Mouse (Mus musculus): ENCODE data around the gene Cdh23. TPM values are rescaled to one million over a fixed set of nuclear protein-coding genes. Genes with fewer than 3 reads are reported as not detected.
"Not testable (repeated sequence)": the region's sequence is repeated elsewhere in the genome, so short reads cannot be mapped to it uniquely, and the experiment has no call there.

The Cdh23 gene
- polyA plus RNA-seq, 1 experiment from 2014 or later, result 7.8 TPM

DNA sequence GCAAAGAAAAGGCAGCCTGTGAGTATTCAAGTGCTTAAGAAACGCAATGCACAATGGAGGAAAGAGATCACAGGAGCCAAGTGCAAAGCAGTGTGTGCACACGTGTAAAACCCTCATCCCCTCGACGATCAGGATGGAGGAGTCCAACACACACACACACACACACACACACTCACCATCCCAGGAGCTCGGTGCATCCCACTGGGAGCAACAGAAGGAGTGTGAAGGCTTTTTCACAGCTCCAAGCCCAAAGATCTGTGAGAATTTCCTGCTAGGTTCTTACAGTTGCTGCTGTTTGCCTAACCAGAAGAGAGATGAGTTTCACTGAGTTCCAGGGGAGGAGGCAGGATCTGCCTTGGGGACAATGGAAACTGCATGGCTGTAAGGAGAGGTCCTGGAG lies 35.5 kb upstream of the Cdh23 start:
- H3K36me3 ChIP-seq (replicated peaks), result no peaks in the 10 kb centered on the region
- no peak overlapping the region for H3K9ac ChIP-seq
- peaks cover 24% of the 10 kb centered on the region for H3K4me1 ChIP-seq
- no peaks in the 10 kb centered on the region for H3K9me3 ChIP-seq
- no peak overlapping the region for H3K4me3 ChIP-seq
- peak overlapping the region; percentile 44 for H3K27ac ChIP-seq
- no peaks in the 10 kb centered on the region; the same call in 1 of the 2 replicates for H3K27me3 ChIP-seq (replicated peaks)
- ATAC-seq (replicated peaks), result 0 out of 2 replicates have a peak, but pooled peaks have one; percentile 25
- no peak overlapping the region for H3K4me2 ChIP-seq
- 5% methylated on average over 5 of the region's 5 CpGs for WGBS

GRCm38 (mm10) chr10:60727301-60727700 lies 31.0 kb upstream of the Cdh23 start:
- Histone ChIP-seq H3K27ac (no peak overlapping the region), H3K9me3 (no peaks in the 10 kb centered on the region), H3K4me2 (no peak overlapping the region), H3K9ac (no peak overlapping the region), H3K4me3 (no peak overlapping the region), H3K4me1 (peaks cover 20% of the 10 kb centered on the region), H3K27me3 (replicated peaks) (no peaks in the 10 kb centered on the region; the same call in 1 of the 2 replicates), H3K36me3 (replicated peaks) (no peaks in the 10 kb centered on the region; the same call in 1 of the 2 replicates)
- ATAC-seq (replicated peaks), result no peak
- 30% methylated on average over 5 of the region's 5 CpGs for WGBS

DNA sequence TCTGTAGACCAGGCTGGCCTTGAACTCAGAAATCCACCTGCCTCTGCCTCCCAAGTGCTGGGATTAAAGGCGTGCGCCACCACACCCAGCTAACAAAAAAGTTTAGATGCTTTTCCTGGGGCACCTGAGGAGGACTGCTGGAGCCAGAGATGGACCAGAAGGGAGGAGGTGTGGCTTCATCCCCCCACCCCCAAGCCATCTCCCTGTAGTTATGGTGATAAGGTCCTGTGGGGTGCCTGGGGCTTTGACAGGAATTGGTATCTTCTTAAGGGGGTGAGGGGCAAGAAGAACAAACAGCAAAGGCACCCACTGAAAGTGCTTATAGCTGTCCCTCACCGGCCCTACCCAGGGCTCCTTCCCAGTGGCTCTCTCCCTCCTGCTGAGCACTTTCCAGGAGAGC lies 30.6 kb upstream of the Cdh23 start:
- Histone ChIP-seq H3K27me3 (replicated peaks) (no peaks in the 10 kb centered on the region; the same call in 1 of the 2 replicates), H3K4me2 (no peak overlapping the region), H3K4me3 (no peak overlapping the region), H3K4me1 (peaks cover 16% of the 10 kb centered on the region), H3K9ac (no peak overlapping the region), H3K9me3 (no peaks in the 10 kb centered on the region), H3K36me3 (replicated peaks) (no peaks in the 10 kb centered on the region; the same call in 1 of the 2 replicates), H3K27ac (no peak overlapping the region)
- 74% methylated on average over 3 of the region's 3 CpGs for WGBS
- ATAC-seq (replicated peaks), result no peak

DNA sequence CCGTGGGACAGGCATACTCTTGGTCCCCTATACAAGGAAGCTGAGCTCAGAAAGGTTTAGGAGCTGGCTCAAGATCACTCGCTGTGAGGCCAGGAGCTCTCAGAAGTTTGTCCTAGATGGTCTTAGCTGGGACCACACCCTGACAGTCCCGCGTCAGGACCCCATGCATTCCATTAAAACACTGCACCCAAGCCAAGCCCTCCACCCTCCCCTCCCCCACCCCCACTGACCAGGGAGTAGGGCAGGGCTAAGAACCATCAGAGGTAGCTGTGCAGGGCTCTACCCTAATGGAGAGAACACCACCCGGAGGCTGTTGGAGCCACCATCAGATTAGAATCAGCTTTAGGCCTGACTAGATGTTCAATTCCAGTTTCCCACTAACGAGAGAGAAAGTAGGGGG lies 28.2 kb upstream of the Cdh23 start:
- peaks cover 10% of the 10 kb centered on the region; the same call in 1 of the 2 replicates for H3K4me1 ChIP-seq
- 82% methylated on average over 6 of the region's 6 CpGs for WGBS
- H3K9me3 ChIP-seq, result no peaks in the 10 kb centered on the region
- no peak overlapping the region for H3K4me2 ChIP-seq
- ATAC-seq (replicated peaks), result no peak
- no peak overlapping the region for H3K27ac ChIP-seq
- H3K9ac ChIP-seq, result no peak overlapping the region
- no peaks in the 10 kb centered on the region; the same call in 1 of the 2 replicates for H3K36me3 ChIP-seq (replicated peaks)
- H3K27me3 ChIP-seq (replicated peaks), result no peaks in the 10 kb centered on the region; the same call in 1 of the 2 replicates
- no peak overlapping the region for H3K4me3 ChIP-seq

DNA sequence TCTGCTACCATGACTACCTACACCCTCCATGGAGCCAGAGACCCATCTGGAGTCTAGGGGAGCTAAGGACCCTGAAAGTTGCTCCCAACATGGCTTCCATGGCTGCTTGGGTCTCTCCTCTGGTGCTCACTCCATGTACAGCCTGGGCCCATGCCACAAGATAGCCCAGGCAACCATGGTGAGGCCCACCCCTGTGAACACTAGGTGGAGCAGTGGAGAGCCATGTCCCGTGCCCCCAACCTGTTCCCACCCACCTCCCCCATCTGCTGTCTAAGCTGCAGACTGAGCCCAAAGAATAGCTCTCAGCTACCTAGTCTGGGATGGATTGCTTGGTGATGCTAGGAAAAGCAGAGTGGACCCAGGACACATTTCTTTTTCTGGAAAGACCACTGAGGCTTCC lies 27.1 kb upstream of the Cdh23 start:
- Histone ChIP-seq H3K4me1 (peaks cover 10% of the 10 kb centered on the region; the same call in 1 of the 2 replicates), H3K36me3 (replicated peaks) (no peaks in the 10 kb centered on the region; the same call in 1 of the 2 replicates), H3K9ac (no peak overlapping the region), H3K27me3 (replicated peaks) (no peaks in the 10 kb centered on the region), H3K9me3 (no peaks in the 10 kb centered on the region), H3K4me3 (no peak overlapping the region), H3K27ac (no peak overlapping the region), H3K4me2 (no peak overlapping the region)
- no peak for ATAC-seq (replicated peaks)
- WGBS, result 62% methylated on average over 1 of the region's 1 CpGs

- H3K4me3 ChIP-seq, result no peak overlapping the region
- 18% methylated on average over 12 of the region's 12 CpGs for WGBS
- 0 out of 2 replicates have a peak, but pooled peaks have one; percentile 12 for ATAC-seq (replicated peaks)
- no peaks in the 10 kb centered on the region for H3K27me3 ChIP-seq (replicated peaks)
- no peak overlapping the region for H3K9ac ChIP-seq
- no peak overlapping the region for H3K4me2 ChIP-seq
- no peaks in the 10 kb centered on the region for H3K9me3 ChIP-seq
- no peaks in the 10 kb centered on the region for H3K4me1 ChIP-seq
- no peak overlapping the region for H3K27ac ChIP-seq
- H3K36me3 ChIP-seq (replicated peaks), result no peaks in the 10 kb centered on the region; the same call in 1 of the 2 replicates
Measured at GRCm38 (mm10) chr10:60721640-60722039, 25.4 kb upstream of the Cdh23 start.

- ATAC-seq (replicated peaks), result no peak
- no peaks in the 10 kb centered on the region for H3K9me3 ChIP-seq
- no peak overlapping the region for H3K9ac ChIP-seq
- H3K36me3 ChIP-seq (replicated peaks), result peaks cover 5% of the 10 kb centered on the region; the same call in 1 of the 2 replicates
- no peak overlapping the region for H3K27ac ChIP-seq
- WGBS, result 83% methylated on average over 5 of the region's 5 CpGs
- no peak overlapping the region for H3K4me2 ChIP-seq
- H3K4me1 ChIP-seq, result no peaks in the 10 kb centered on the region
- H3K4me3 ChIP-seq, result no peak overlapping the region
- no peaks in the 10 kb centered on the region for H3K27me3 ChIP-seq (replicated peaks)
Measured at GRCm38 (mm10) chr10:60720461-60720860, 24.2 kb upstream of the Cdh23 start.

DNA sequence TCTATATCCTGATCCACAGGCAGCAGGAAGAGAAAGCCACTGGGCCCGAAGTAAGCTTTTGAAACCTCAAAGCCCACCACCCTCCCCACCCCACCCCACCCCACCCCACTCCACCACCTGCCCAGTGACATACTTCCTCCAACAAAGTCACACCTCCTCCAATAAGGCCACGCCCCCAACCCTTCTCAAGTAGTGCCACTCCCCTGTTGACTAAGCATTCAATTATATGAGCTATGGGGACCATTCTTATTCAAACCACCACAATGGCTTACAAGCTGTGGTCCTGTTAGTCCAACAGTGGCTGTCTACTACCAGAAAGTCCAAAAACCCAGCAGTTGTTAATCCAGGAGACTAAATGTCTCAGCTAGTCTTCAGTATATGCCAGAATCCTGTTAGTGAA lies 22.2 kb upstream of the Cdh23 start:
- no peak overlapping the region for H3K27ac ChIP-seq
- ATAC-seq (replicated peaks), result no peak
- H3K9me3 ChIP-seq, result no peaks in the 10 kb centered on the region
- H3K4me2 ChIP-seq, result no peak overlapping the region
- H3K36me3 ChIP-seq (replicated peaks), result peaks cover 14% of the 10 kb centered on the region; the same call in 1 of the 2 replicates
- 90% methylated on average over 2 of the region's 2 CpGs for WGBS
- no peak overlapping the region for H3K9ac ChIP-seq
- H3K4me3 ChIP-seq, result no peak overlapping the region
- no peaks in the 10 kb centered on the region for H3K27me3 ChIP-seq (replicated peaks)
- no peaks in the 10 kb centered on the region for H3K4me1 ChIP-seq

- H3K27ac ChIP-seq, result no peak overlapping the region
- WGBS, result 95% methylated on average over 3 of the region's 3 CpGs
- H3K4me2 ChIP-seq, result no peak overlapping the region
- no peaks in the 10 kb centered on the region for H3K27me3 ChIP-seq (replicated peaks)
- no peak for ATAC-seq (replicated peaks)
- H3K36me3 ChIP-seq (replicated peaks), result peaks cover 14% of the 10 kb centered on the region; the same call in 1 of the 2 replicates
- no peaks in the 10 kb centered on the region for H3K9me3 ChIP-seq
- no peak overlapping the region for H3K9ac ChIP-seq
- no peaks in the 10 kb centered on the region for H3K4me1 ChIP-seq
- no peak overlapping the region for H3K4me3 ChIP-seq
Measured at GRCm38 (mm10) chr10:60716449-60716848, 20.2 kb upstream of the Cdh23 start.

- peaks cover 14% of the 10 kb centered on the region; the same call in 1 of the 2 replicates for H3K36me3 ChIP-seq (replicated peaks)
- not testable (repeated sequence) for H3K9me3 ChIP-seq; H3K27me3 ChIP-seq (replicated peaks); ATAC-seq (replicated peaks); H3K27ac ChIP-seq; H3K9ac ChIP-seq; H3K4me1 ChIP-seq; H3K4me2 ChIP-seq; H3K4me3 ChIP-seq
- WGBS, result 69% methylated on average over 8 of the region's 8 CpGs
Measured at GRCm38 (mm10) chr10:60712299-60712698, 16.0 kb upstream of the Cdh23 start.

GRCm38 (mm10) chr10:60708837-60709236 lies 12.5 kb upstream of the Cdh23 start:
- H3K9ac ChIP-seq, result no peak overlapping the region
- WGBS, result 77% methylated on average over 5 of the region's 5 CpGs
- ATAC-seq (replicated peaks), result no peak

DNA sequence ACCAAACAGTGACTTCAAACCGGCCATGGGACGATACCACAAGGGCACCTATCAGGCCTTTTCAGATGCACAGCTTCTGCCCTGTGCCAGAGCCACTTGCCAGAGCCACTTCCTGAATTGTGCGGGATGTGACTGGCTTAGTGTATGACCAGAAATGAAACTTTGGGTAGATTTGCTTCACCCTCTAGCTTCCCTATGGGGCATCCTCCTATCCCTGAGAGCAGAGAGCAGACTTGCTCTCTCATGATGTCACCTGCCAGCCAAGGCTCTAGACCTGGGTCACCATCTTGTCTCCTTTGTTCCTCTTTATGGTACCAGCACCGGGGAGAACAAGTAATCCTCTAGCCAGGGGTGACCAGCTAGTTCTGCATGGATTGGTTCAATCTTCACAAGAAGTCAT lies 10.0 kb upstream of the Cdh23 start:
- Histone ChIP-seq H3K9me3 (no peaks in the 10 kb centered on the region), H3K4me1 (no peaks in the 10 kb centered on the region), H3K9ac (no peak overlapping the region), H3K36me3 (replicated peaks) (no peaks in the 10 kb centered on the region), H3K27ac (no peak overlapping the region), H3K4me2 (no peak overlapping the region), H3K4me3 (no peak overlapping the region), H3K27me3 (replicated peaks) (no peaks in the 10 kb centered on the region)
- 89% methylated on average over 4 of the region's 4 CpGs for WGBS
- ATAC-seq (replicated peaks), result no peak

More at GRCm38 (mm10) chr10:60708837-60709236, 12.5 kb upstream of the Cdh23 start:
- no peaks in the 10 kb centered on the region for H3K9me3 ChIP-seq
- H3K4me3 ChIP-seq, result no peak overlapping the region
- 0 out of 2 replicates have a peak, but pooled peaks cover 1% of the 10 kb centered on the region for H3K36me3 ChIP-seq (replicated peaks)
- H3K4me1 ChIP-seq, result no peaks in the 10 kb centered on the region
- H3K27ac ChIP-seq, result no peak overlapping the region
- no peak overlapping the region for H3K4me2 ChIP-seq
- H3K27me3 ChIP-seq (replicated peaks), result no peaks in the 10 kb centered on the region

DNA sequence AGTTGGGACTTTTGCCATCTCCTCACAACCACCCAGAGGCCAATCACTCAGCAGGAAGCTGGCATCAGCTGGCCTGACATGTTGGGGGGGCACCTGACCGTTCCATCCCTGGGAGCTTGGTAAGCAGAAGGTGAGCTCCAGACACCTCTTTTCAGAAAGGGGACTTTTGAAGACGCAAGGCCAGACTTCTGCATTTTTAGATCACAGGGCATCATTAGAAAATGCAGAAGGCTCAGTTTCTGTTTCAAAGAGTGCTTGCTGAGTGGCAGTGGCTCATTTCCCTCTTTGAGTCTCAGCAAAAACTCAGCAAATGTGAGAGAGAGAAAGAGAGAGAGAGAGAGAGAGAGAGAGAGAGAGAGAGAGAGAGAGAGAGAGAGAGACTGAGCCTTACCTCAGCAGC lies 8.8 kb upstream of the Cdh23 start:
- no peak overlapping the region for H3K9ac ChIP-seq
- ATAC-seq (replicated peaks), result no peak
- no peaks in the 10 kb centered on the region for H3K36me3 ChIP-seq (replicated peaks)
- WGBS, result 71% methylated on average over 2 of the region's 2 CpGs
- H3K4me2 ChIP-seq, result no peak overlapping the region
- H3K4me1 ChIP-seq, result no peaks in the 10 kb centered on the region
- no peak overlapping the region for H3K4me3 ChIP-seq
- no peak overlapping the region for H3K27ac ChIP-seq
- H3K9me3 ChIP-seq, result no peaks in the 10 kb centered on the region
- H3K27me3 ChIP-seq (replicated peaks), result no peaks in the 10 kb centered on the region; the same call in 1 of the 2 replicates

Data from midbrain, embryonic 15.5 days (tissue).